Mouse (Mus musculus): ENCODE measurements around the gene Klk5. TPM values are rescaled to one million over a fixed set of nuclear protein-coding genes. Genes with fewer than 3 reads are reported as not detected.

The Klk5 gene
- polyA plus RNA-seq, 1 experiment, result not detected

DNA sequence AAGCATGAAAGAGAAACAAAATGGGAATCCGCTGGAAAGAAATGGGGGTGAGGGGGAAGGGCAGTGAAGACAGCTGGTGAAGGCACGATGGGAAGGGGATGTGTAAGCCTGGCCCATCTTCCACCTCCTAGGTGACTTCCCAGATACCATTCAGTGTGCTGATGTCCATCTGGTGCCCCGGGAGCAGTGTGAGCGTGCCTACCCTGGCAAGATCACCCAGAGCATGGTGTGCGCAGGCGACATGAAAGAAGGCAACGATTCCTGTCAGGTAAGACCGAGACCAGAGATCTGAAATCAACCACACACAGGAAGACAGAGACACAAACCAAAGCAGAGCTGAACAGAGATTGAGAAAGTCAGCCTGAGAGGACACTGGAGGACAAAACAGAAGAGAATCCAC is 12.8 kb upstream of the Klk5 start:
- Histone ChIP-seq H3K4me1 (ENCODE audit: control insufficient read depth, insufficient read depth, low read length) (no peaks in the 10 kb centered on the region), H3K27me3 (ENCODE audit: control insufficient read depth, insufficient read depth, low read length, poor library complexity, severe bottlenecking) (no peaks in the 10 kb centered on the region), H3K27ac (ENCODE audit: insufficient read depth, low read length) (no peak overlapping the region), H3K4me3 (ENCODE audit: low read depth, low read length) (no peak overlapping the region), H3K9me3 (replicated peaks; ENCODE audit: control insufficient read depth, insufficient read depth, low read length, poor library complexity, severe bottlenecking) (no peaks in the 10 kb centered on the region), H3K36me3 (ENCODE audit: control insufficient read depth, insufficient read depth, low read length, poor library complexity, severe bottlenecking) (no peaks in the 10 kb centered on the region), H3K9ac (ENCODE audit: low read depth, poor library complexity, severe bottlenecking) (no peak overlapping the region)
- TF ChIP-seq CTCF (IDR thresholded peaks at IDR 0.05; ENCODE audit: low read depth, low read length) (no peak), POLR2A (IDR thresholded peaks at IDR 0.05; ENCODE audit: insufficient read depth, low read length) (no peak), EP300 (IDR thresholded peaks at IDR 0.05; ENCODE audit: insufficient read depth, low read depth, low read length) (no peak)

- Histone ChIP-seq H3K9ac (ENCODE audit: low read depth, poor library complexity, severe bottlenecking) (no peak overlapping the region), H3K4me1 (ENCODE audit: control insufficient read depth, insufficient read depth, low read length) (no peaks in the 10 kb centered on the region), H3K27me3 (ENCODE audit: control insufficient read depth, insufficient read depth, low read length, poor library complexity, severe bottlenecking) (no peaks in the 10 kb centered on the region), H3K9me3 (replicated peaks; ENCODE audit: control insufficient read depth, insufficient read depth, low read length, poor library complexity, severe bottlenecking) (no peaks in the 10 kb centered on the region), H3K27ac (ENCODE audit: insufficient read depth, low read length) (no peak overlapping the region), H3K4me3 (ENCODE audit: low read depth, low read length) (no peak overlapping the region), H3K36me3 (ENCODE audit: control insufficient read depth, insufficient read depth, low read length, poor library complexity, severe bottlenecking) (no peaks in the 10 kb centered on the region)
- TF ChIP-seq CTCF (IDR thresholded peaks at IDR 0.05; ENCODE audit: low read depth, low read length) (no peak), POLR2A (IDR thresholded peaks at IDR 0.05; ENCODE audit: insufficient read depth, low read length) (no peak), EP300 (IDR thresholded peaks at IDR 0.05; ENCODE audit: insufficient read depth, low read depth, low read length) (no peak)
Observed at GRCm38 (mm10) chr7:43843801-43844200, 2.0 kb downstream of the Klk5 start.

GRCm38 (mm10) chr7:43851616-43852015 is 9.8 kb downstream of the Klk5 start:
- Histone ChIP-seq H3K27me3 (ENCODE audit: control insufficient read depth, insufficient read depth, low read length, poor library complexity, severe bottlenecking) (no peaks in the 10 kb centered on the region), H3K4me3 (ENCODE audit: low read depth, low read length) (no peak overlapping the region), H3K4me1 (ENCODE audit: control insufficient read depth, insufficient read depth, low read length) (peaks cover 9% of the 10 kb centered on the region), H3K9ac (ENCODE audit: low read depth, poor library complexity, severe bottlenecking) (no peak overlapping the region), H3K9me3 (replicated peaks; ENCODE audit: control insufficient read depth, insufficient read depth, low read length, poor library complexity, severe bottlenecking) (no peaks in the 10 kb centered on the region), H3K36me3 (ENCODE audit: control insufficient read depth, insufficient read depth, low read length, poor library complexity, severe bottlenecking) (no peaks in the 10 kb centered on the region), H3K27ac (ENCODE audit: insufficient read depth, low read length) (no peak overlapping the region)
- TF ChIP-seq POLR2A (IDR thresholded peaks at IDR 0.05; ENCODE audit: insufficient read depth, low read length) (no peak), CTCF (IDR thresholded peaks at IDR 0.05; ENCODE audit: low read depth, low read length) (no peak), EP300 (IDR thresholded peaks at IDR 0.05; ENCODE audit: insufficient read depth, low read depth, low read length) (no peak)

- H3K9ac ChIP-seq (ENCODE audit: low read depth, poor library complexity, severe bottlenecking), result no peak overlapping the region
- peak overlapping the region; percentile 46; the same call in 1 of the 2 replicates for H3K27ac ChIP-seq (ENCODE audit: insufficient read depth, low read length)
- H3K36me3 ChIP-seq (ENCODE audit: control insufficient read depth, insufficient read depth, low read length, poor library complexity, severe bottlenecking), result no peaks in the 10 kb centered on the region
- no peaks in the 10 kb centered on the region for H3K9me3 ChIP-seq (replicated peaks; ENCODE audit: control insufficient read depth, insufficient read depth, low read length, poor library complexity, severe bottlenecking)
- no peak for TF ChIP-seq CTCF (IDR thresholded peaks at IDR 0.05; ENCODE audit: low read depth, low read length)
- TF ChIP-seq EP300 (IDR thresholded peaks at IDR 0.05; ENCODE audit: insufficient read depth, low read depth, low read length), result peak; percentile 87
- peaks cover 9% of the 10 kb centered on the region for H3K4me1 ChIP-seq (ENCODE audit: control insufficient read depth, insufficient read depth, low read length)
- H3K27me3 ChIP-seq (ENCODE audit: control insufficient read depth, insufficient read depth, low read length, poor library complexity, severe bottlenecking), result no peaks in the 10 kb centered on the region
- H3K4me3 ChIP-seq (ENCODE audit: low read depth, low read length), result no peak overlapping the region
Observed at GRCm38 (mm10) chr7:43854642-43855380, 13.0 kb downstream of the Klk5 start.

DNA sequence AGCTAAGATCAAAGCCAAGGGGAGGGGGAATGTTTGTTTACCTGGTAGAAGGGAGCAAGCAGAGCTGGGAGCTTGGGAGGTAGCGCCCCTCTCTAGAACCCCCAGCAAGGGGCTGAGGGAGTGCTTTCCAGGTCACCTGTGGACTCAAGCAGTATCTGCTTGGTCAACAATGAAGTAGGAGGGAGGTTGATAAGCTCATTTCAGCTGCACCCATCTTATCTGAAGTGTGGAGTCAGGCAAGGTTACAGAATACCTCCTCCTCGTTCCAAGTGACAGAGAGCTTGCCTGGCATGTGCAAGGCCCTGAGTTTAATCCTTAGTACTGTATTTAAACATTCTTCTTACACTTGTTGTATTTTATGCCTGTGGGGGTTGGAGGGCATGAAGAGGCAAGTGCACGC is 13.9 kb downstream of the Klk5 start:
- H3K4me1 ChIP-seq (ENCODE audit: control insufficient read depth, insufficient read depth, low read length), result peaks cover 9% of the 10 kb centered on the region
- H3K9ac ChIP-seq (ENCODE audit: low read depth, poor library complexity, severe bottlenecking), result no peak overlapping the region
- no peak overlapping the region for H3K4me3 ChIP-seq (ENCODE audit: low read depth, low read length)
- H3K9me3 ChIP-seq (replicated peaks; ENCODE audit: control insufficient read depth, insufficient read depth, low read length, poor library complexity, severe bottlenecking), result no peaks in the 10 kb centered on the region
- no peak overlapping the region; the same call in 1 of the 2 replicates for H3K27ac ChIP-seq (ENCODE audit: insufficient read depth, low read length)
- H3K36me3 ChIP-seq (ENCODE audit: control insufficient read depth, insufficient read depth, low read length, poor library complexity, severe bottlenecking), result no peaks in the 10 kb centered on the region
- TF ChIP-seq CTCF (IDR thresholded peaks at IDR 0.05; ENCODE audit: low read depth, low read length), result no peak
- H3K27me3 ChIP-seq (ENCODE audit: control insufficient read depth, insufficient read depth, low read length, poor library complexity, severe bottlenecking), result no peaks in the 10 kb centered on the region

GRCm38 (mm10) chr7:43856307-43856706 is 14.5 kb downstream of the Klk5 start:
- Histone ChIP-seq H3K27me3 (ENCODE audit: control insufficient read depth, insufficient read depth, low read length, poor library complexity, severe bottlenecking) (no peaks in the 10 kb centered on the region), H3K36me3 (ENCODE audit: control insufficient read depth, insufficient read depth, low read length, poor library complexity, severe bottlenecking) (no peaks in the 10 kb centered on the region), H3K4me3 (ENCODE audit: low read depth, low read length) (no peak overlapping the region), H3K27ac (ENCODE audit: insufficient read depth, low read length) (no peak overlapping the region), H3K4me1 (ENCODE audit: control insufficient read depth, insufficient read depth, low read length) (peaks cover 9% of the 10 kb centered on the region), H3K9ac (ENCODE audit: low read depth, poor library complexity, severe bottlenecking) (no peak overlapping the region), H3K9me3 (replicated peaks; ENCODE audit: control insufficient read depth, insufficient read depth, low read length, poor library complexity, severe bottlenecking) (no peaks in the 10 kb centered on the region)
- TF ChIP-seq CTCF (IDR thresholded peaks at IDR 0.05; ENCODE audit: low read depth, low read length) (no peak), POLR2A (IDR thresholded peaks at IDR 0.05; ENCODE audit: insufficient read depth, low read length) (no peak), EP300 (IDR thresholded peaks at IDR 0.05; ENCODE audit: insufficient read depth, low read depth, low read length) (no peak)
